Mouse (Mus musculus) liver, adult (tissue): ENCODE measurements around the gene Plch1.

Source experiments
- GATA4 ChIP-seq: IDR thresholded peaks from 2 replicates; pipeline ENCODE4 v1.6.1; 2014; ENCODE audit warnings: mild to moderate bottlenecking, low read length; ENCODE audit not compliant: insufficient replicate concordance

Gene Plch1

GRCm38 (mm10) chr3:63664575-63665243, 234.6 kb downstream of the Plch1 start:
- no peak for TF ChIP-seq GATA4
